Mouse (Mus musculus): ENCODE measurements around the gene Tcirg1.

- TF ChIP-seq CTCF (IDR thresholded peaks at IDR 0.05; ENCODE audit: low read depth) (no peak), EP300 (IDR thresholded peaks at IDR 0.05; ENCODE audit: low read depth) (no peak)
These were observed 44.5 kb upstream of the Tcirg1 start for GRCm38 (mm10) chr19:3951461-3951860.

Measured in liver, embryonic 14.5 days (tissue).